Mouse (Mus musculus): ENCODE data around the gene Scn8a. TPM values are rescaled to one million over a fixed set of nuclear protein-coding genes. Genes with fewer than 3 reads are reported as not detected.

Scn8a gene
- polyA plus RNA-seq, 1 experiment = not detected

DNA sequence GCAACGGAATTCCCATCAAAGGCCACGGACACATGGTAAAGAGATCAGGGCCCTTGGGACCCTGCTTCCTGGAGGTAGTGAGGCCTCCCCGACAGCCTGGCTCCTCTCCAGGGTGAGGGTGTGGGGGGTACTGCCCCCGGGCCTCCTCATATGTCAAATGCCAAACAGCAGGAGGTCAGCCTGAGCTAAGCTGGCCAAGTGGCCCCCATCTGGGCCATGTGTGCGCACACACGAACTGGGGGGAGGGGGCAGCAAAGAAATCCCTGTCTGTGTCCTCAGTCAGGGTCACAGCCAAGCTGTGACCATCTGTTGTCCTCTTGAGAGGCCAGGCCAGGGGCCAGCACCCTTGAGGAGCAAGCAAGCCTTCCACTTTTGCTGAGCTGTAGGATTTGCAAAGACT is 195.4 kb downstream of the Scn8a start:
- H3K79me2 ChIP-seq (ENCODE audit: control insufficient read depth, insufficient read depth) = no peaks in the 10 kb centered on the region
- no peak overlapping the region for H3K4me3 ChIP-seq (ENCODE audit: insufficient read depth, poor library complexity, severe bottlenecking)
- no peaks in the 10 kb centered on the region for H3K36me3 ChIP-seq (ENCODE audit: control insufficient read depth, insufficient read depth)
- no peak for TF ChIP-seq MAX (IDR thresholded peaks at IDR 0.05)
- H3K27me3 ChIP-seq (ENCODE audit: control insufficient read depth, insufficient read depth, insufficient read length) = peaks cover 63% of the 10 kb centered on the region
- H3K79me3 ChIP-seq (ENCODE audit: low read depth) = no peaks in the 10 kb centered on the region
- no peak overlapping the region for H3ac ChIP-seq (ENCODE audit: control insufficient read depth, insufficient read length, low read depth)

DNA sequence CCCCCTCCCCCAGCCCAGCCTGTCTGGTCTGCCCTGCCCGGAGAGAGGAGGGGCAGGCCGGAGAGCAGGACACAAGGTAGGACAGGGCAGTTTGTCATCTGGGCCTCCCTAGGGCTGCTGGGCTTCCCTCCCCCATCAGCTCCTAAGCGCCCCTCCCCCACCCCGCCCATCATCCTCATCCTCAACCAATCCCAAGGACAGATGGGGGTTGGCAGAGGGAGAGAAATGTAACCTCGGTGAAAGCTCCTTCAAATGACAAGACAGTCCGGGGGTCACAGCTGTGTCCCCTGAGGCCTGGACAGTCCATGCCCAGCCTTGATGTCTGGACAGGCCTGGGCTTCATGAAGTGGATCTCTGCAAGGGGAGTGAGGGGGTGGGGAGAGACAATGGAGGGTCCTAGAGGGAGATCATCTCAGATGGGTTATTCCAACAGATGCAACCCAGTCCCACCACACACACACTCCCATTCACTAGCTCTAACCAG is 196.7 kb downstream of the Scn8a start:
- Histone ChIP-seq H3K36me3 (ENCODE audit: control insufficient read depth, insufficient read depth) (no peaks in the 10 kb centered on the region), H3K4me3 (ENCODE audit: insufficient read depth, poor library complexity, severe bottlenecking) (no peak overlapping the region), H3ac (ENCODE audit: control insufficient read depth, insufficient read length, low read depth) (no peak overlapping the region), H3K27me3 (ENCODE audit: control insufficient read depth, insufficient read depth, insufficient read length) (peaks cover 69% of the 10 kb centered on the region), H3K79me2 (ENCODE audit: control insufficient read depth, insufficient read depth) (no peaks in the 10 kb centered on the region), H3K79me3 (ENCODE audit: low read depth) (no peaks in the 10 kb centered on the region)
- TF ChIP-seq MYOG (IDR thresholded peaks at IDR 0.05; ENCODE audit: control insufficient read depth, extremely low read depth, insufficient read length) (no peak), FOSL1 (IDR thresholded peaks at IDR 0.05; ENCODE audit: insufficient read depth, low read length, poor library complexity, severe bottlenecking) (no peak), MAX (IDR thresholded peaks at IDR 0.05) (no peak), MYOD1 (IDR thresholded peaks at IDR 0.05; ENCODE audit: control insufficient read depth, insufficient read length, low read depth) (no peak), CEBPB (IDR thresholded peaks at IDR 0.05; ENCODE audit: low read depth) (no peak), USF1 (IDR thresholded peaks at IDR 0.05; ENCODE audit: low read depth) (no peak), CTCF (IDR thresholded peaks at IDR 0.05; ENCODE audit: control insufficient read depth, insufficient read depth, insufficient read length) (no peak)

DNA sequence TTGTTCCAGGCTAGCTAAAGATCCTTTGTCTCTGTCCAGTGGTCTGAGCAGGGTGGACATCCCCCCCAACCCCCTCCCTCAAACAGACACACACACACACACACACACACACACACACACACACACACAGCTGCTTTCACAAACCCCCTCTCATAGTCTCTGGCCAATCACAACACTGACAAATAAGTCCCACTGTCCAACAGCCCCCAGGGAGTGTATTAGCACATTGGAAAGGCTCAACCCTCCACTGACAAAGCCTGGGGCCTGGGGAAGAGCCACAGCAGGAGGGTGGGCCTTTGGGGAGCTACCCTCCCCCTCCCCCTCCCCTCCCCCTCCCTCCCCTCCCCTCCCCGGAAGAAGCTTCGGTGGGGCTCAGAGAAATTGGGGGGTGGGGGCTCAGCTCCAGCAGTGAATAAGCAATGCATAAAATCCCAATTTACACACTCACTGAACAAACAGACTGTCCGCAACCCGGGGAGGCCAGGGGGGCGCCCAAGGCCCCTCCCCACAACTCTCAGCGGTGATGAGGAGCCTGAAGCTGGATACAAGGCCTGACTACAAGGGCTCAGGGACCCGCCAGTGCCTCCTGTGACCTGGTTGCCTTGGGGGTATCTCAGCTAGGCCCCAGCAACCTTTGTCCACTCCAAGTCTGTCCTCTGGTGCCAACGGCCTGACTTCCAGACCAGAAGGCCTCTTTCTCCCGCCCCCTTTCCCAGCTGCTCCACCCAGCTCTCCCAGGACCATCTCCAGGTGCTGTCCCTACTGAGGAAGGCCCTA is 197.4 kb downstream of the Scn8a start:
- Histone ChIP-seq H3ac (ENCODE audit: control insufficient read depth, insufficient read length, low read depth) (no peak overlapping the region), H3K79me2 (ENCODE audit: control insufficient read depth, insufficient read depth) (no peaks in the 10 kb centered on the region), H3K4me3 (ENCODE audit: insufficient read depth, poor library complexity, severe bottlenecking) (no peak overlapping the region), H3K36me3 (ENCODE audit: control insufficient read depth, insufficient read depth) (no peaks in the 10 kb centered on the region), H3K79me3 (ENCODE audit: low read depth) (no peaks in the 10 kb centered on the region), H3K27me3 (ENCODE audit: control insufficient read depth, insufficient read depth, insufficient read length) (peaks cover 69% of the 10 kb centered on the region)
- TF ChIP-seq CEBPB (IDR thresholded peaks at IDR 0.05; ENCODE audit: low read depth) = no peak
- TF ChIP-seq USF1 (IDR thresholded peaks at IDR 0.05; ENCODE audit: low read depth) = no peak
- TF ChIP-seq FOSL1 (IDR thresholded peaks at IDR 0.05; ENCODE audit: insufficient read depth, low read length, poor library complexity, severe bottlenecking) = no peak
- no peak for TF ChIP-seq MYOD1 (IDR thresholded peaks at IDR 0.05; ENCODE audit: control insufficient read depth, insufficient read length, low read depth)
- TF ChIP-seq MYOG (IDR thresholded peaks at IDR 0.05; ENCODE audit: control insufficient read depth, extremely low read depth, insufficient read length) = no peak
- TF ChIP-seq MAX (IDR thresholded peaks at IDR 0.05) = no peak
- no peak for TF ChIP-seq CTCF (IDR thresholded peaks at IDR 0.05; ENCODE audit: control insufficient read depth, insufficient read depth, insufficient read length)

DNA sequence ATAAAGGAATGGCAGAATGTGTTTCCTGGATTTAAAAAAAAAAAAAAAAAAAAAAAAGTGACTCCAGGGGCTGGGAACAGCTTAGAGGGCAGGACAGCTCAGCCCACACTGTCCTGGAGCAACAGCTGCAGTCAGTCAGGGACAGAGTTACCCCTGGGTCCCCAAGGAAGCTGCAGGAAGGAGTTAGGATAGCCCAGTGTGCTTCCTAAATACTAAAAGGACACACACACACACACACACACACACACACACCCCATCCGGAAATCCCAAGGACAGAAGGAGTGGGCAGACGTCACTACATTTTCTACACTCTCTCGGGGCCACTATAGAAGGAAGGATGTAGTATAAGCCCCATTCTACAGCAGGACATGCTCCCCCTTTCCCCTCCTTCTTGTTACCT is 198.4 kb downstream of the Scn8a start:
- Histone ChIP-seq H3K36me3 (ENCODE audit: control insufficient read depth, insufficient read depth) (no peaks in the 10 kb centered on the region), H3K79me2 (ENCODE audit: control insufficient read depth, insufficient read depth) (no peaks in the 10 kb centered on the region)

DNA sequence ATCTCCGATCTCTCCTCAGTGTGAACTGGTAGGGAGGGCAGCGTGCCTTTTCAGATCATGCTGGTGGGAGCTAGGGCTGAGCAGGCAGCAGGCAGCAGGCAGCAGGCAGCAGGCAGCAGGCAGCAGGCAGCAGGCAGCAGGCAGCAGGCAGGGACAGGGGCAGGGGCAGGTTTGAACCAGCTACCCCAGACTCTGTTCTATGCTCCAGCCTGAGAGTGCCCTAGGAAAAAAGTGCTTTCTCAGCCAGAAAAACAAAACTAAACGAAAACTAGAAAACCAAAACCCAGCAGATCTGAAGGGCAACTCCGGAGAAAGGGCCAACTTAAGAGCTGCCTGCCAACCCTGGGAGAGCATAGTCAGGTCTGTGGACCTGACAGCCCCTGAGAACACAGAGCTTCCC is 199.0 kb downstream of the Scn8a start:
- H3K79me2 ChIP-seq (ENCODE audit: control insufficient read depth, insufficient read depth) = no peaks in the 10 kb centered on the region
- H3K79me3 ChIP-seq (ENCODE audit: low read depth) = no peaks in the 10 kb centered on the region
- no peak overlapping the region for H3ac ChIP-seq (ENCODE audit: control insufficient read depth, insufficient read length, low read depth)
- TF ChIP-seq USF1 (IDR thresholded peaks at IDR 0.05; ENCODE audit: low read depth) = no peak
- no peak for TF ChIP-seq MAX (IDR thresholded peaks at IDR 0.05)
- TF ChIP-seq CTCF (IDR thresholded peaks at IDR 0.05; ENCODE audit: control insufficient read depth, insufficient read depth, insufficient read length) = no peak
- TF ChIP-seq FOSL1 (IDR thresholded peaks at IDR 0.05; ENCODE audit: insufficient read depth, low read length, poor library complexity, severe bottlenecking) = no peak
- TF ChIP-seq MYOG (IDR thresholded peaks at IDR 0.05; ENCODE audit: control insufficient read depth, extremely low read depth, insufficient read length) = no peak
- TF ChIP-seq CEBPB (IDR thresholded peaks at IDR 0.05; ENCODE audit: low read depth) = no peak
- no peak for TF ChIP-seq MYOD1 (IDR thresholded peaks at IDR 0.05; ENCODE audit: control insufficient read depth, insufficient read length, low read depth)
- H3K36me3 ChIP-seq (ENCODE audit: control insufficient read depth, insufficient read depth) = no peaks in the 10 kb centered on the region
- H3K27me3 ChIP-seq (ENCODE audit: control insufficient read depth, insufficient read depth, insufficient read length) = peaks cover 68% of the 10 kb centered on the region
- H3K4me3 ChIP-seq (ENCODE audit: insufficient read depth, poor library complexity, severe bottlenecking) = no peak overlapping the region

More for the DNA sequence above, 198.4 kb downstream of the Scn8a start:
- TF ChIP-seq MAX (IDR thresholded peaks at IDR 0.05) = no peak
- TF ChIP-seq MYOD1 (IDR thresholded peaks at IDR 0.05; ENCODE audit: control insufficient read depth, insufficient read length, low read depth) = no peak
- TF ChIP-seq CTCF (IDR thresholded peaks at IDR 0.05; ENCODE audit: control insufficient read depth, insufficient read depth, insufficient read length) = no peak
- no peak for TF ChIP-seq FOSL1 (IDR thresholded peaks at IDR 0.05; ENCODE audit: insufficient read depth, low read length, poor library complexity, severe bottlenecking)
- TF ChIP-seq USF1 (IDR thresholded peaks at IDR 0.05; ENCODE audit: low read depth) = no peak
- TF ChIP-seq CEBPB (IDR thresholded peaks at IDR 0.05; ENCODE audit: low read depth) = no peak
- TF ChIP-seq MYOG (IDR thresholded peaks at IDR 0.05; ENCODE audit: control insufficient read depth, extremely low read depth, insufficient read length) = no peak
- Histone ChIP-seq H3ac (ENCODE audit: control insufficient read depth, insufficient read length, low read depth) (no peak overlapping the region), H3K4me3 (ENCODE audit: insufficient read depth, poor library complexity, severe bottlenecking) (no peak overlapping the region), H3K79me3 (ENCODE audit: low read depth) (no peaks in the 10 kb centered on the region), H3K27me3 (ENCODE audit: control insufficient read depth, insufficient read depth, insufficient read length) (peaks cover 69% of the 10 kb centered on the region)
